Mouse (Mus musculus): ENCODE data around the gene Tmem266.

Gene Tmem266

DNA sequence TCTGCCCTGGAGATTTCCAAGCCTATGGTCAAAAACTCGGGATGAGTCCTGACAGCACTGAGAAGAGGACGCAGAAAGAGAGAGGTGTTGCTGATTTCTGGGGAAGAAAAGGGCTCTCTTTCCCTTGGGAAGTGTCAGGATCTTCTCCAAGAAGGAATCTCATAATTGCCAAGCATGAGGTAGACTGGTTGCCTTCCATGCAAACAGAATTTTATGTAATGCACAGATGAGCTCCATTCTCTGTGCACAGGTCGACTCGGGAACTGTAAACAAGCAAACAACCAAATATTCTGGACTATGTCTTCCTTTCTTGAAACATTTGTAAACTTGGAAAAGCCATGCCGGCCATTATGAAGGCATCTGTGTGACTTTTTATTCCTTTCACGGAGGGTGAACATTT, 2.7 kb downstream of the Tmem266 start:
- no peak for DNase-seq (ENCODE audit: low read depth)

DNA sequence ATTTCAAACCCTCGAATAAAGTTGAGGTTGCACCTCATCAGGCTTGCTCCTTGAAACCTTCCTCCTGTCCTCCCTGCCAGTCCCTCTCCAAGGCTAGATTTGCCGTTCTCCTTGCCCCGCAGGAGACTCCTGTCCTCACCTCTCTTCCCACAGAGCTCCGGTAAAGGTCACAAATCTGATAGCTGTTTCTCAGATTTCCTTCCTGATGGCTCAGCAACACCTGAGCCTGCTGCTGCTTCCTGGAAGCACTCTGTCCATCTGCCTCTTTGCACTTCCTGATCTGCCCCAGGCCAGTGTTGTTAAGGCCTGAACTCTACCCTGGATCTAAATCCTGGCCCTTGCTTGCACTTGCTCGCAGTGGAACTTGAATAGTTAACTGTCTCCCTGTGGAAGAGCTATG, 5.8 kb downstream of the Tmem266 start:
- no peak for DNase-seq (ENCODE audit: low read depth)

DNA sequence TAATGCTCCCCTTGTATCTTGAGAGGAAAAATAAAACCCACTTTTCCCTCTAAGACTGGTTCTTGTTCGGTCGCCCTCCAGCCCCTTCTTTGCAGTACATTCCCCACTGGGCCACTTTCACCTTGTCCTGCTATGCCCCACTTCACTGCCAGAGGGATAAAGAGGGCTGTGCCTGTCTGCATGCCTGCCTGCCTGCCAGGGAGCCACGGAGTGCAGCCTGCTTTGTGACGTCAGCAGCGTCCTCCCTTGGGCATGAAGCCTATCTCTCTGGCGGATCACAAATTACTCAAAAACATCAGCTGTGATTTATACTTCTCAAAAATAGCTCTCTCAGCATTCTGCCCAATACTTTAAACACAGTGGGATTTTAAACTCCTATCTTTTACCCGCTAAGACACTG, 6.2 kb downstream of the Tmem266 start:
- DNase-seq (ENCODE audit: low read depth), result no peak

DNA sequence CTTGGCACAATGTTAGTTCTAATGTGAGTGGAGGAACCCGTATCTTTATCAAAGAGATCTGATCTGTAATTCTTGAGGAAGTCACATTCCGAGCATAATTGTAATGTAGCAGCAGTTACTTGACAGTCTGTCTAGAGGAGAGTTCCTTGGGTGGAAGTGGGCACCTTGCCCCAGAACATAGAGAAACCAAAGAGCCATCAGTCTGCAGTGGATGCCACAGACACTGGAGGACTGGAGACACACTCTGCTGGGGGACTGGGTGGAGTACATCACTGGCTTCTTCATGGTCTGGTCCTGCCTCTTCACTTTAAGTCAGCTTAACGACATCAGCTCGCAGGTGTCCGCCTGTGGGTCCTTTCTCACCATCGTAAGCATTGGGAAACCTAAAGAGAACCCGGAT, 17.5 kb downstream of the Tmem266 start:
- DNase-seq (ENCODE audit: low read depth), result no peak

DNA sequence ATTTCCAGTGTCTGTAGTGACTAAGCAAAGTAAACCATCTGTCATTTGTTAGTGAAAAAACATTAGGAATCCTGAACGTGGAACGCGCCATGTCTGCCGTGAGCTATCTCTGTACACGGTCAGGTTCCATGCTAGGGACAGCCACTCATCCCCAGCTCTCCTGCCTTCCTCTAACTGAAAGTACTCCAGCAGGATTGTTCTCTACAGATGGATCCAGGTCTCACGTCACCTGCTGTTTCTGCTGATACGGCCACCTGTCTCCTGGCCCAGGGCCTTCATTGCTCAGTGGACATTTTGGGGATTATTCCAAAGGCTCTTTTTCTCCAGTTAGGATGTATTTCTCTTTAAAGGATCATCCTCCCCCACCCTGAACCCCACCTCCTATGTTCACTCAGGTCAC, 18.6 kb downstream of the Tmem266 start:
- DNase-seq (ENCODE audit: low read depth), result no peak

DNA sequence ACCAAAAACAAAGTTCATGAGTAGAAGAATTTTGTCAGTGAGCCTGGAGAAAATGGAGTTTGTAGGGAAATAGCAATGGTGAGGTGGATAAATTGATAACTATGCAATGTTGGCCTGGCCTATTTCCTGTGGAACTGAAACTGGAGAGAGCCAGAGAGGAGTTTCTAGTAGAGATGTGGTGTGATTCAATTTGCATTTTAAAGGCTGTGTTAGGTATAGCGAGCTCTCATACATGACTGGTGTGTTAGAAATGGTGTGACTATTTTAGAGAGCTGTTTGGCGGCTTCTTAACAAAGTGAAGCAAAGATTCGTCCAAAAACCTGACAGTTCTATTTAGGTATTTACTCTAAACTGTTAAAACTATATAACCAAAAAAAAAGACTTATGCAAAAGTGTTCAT, 22.0 kb downstream of the Tmem266 start:
- no peak for DNase-seq (ENCODE audit: low read depth)

DNA sequence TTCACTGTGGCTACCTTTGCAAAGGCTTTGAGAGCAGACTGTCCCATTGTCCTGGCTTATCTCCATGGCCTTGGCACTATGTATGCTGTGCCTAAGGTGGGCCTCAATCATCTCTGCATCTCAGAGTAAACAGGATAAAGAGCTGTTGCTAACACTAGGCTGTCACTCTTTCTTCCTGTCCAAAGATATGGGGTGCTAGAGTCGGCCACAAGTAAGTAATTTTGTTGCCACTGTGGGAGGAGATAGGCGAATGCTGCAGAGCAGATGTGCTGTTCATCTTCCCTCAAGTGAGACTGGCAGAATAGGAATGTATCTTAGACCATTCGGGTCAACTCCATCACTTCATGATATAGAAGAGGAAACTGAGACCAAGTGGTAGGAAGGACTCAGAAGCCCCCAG, 28.0 kb downstream of the Tmem266 start:
- no peak for DNase-seq (ENCODE audit: low read depth)

DNA sequence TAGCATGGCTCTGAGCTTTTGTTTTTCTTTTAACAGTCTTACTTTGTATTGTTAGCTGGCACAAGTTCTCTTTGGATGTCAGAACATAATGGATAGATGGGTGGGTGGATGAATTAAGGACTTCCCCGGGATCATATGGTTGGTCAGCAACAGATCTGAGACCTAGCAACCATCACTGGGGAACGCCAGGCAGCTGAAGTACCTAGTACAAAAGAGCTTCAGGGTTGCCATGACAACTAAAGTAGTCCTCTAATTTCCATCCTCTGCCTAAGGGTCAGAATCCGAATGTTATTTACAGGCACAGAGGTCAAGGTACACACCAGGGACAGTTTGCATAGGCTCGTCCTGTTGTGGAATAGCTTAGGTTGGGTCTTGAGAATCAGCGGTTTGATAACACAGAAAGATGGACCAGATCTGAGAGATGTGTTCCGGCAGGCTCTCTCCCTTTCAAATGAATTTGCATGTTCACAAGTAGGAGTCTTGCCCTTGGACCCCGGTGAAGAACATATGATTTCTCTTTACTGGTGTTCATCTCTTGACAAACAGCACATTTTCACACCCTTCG, 28.6 kb downstream of the Tmem266 start:
- no peak for DNase-seq (ENCODE audit: low read depth)

DNA sequence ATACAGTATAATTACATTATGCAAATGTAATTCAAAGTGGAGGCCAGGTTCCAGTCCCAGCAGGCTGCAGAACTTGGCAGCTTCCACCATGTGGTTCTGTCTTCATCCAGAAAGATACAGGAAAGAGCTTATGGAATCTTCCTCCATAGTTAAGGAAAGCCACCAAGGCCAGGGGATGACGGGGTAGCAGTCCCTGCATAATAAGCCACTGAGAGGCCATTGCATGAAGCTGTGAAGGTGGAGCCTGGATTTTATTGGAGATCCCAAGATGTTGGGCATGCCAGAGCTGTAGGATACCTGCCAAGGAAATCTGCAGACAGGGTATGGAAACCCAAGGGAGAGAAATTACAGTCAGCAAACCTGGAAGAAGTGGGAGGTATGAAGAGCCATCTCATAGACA, 30.5 kb downstream of the Tmem266 start:
- DNase-seq (ENCODE audit: low read depth), result no peak

DNA sequence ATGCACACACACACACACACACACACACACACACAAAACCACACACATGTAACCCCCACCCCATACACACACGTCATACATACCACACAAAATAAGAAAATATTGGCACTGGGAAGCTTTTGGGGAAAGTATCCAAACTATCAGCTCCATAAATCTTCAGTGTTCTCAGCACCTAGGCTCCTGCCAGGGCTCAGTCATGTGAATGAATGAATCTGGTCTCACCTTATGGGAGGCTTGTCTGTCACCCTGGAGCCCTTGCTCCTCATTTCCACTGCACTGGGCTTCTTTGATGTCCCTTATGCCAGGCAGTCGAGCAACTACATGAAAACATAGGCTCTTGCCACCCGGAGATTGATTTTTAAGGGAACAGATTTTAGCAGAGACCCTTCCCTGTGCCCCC, 33.7 kb downstream of the Tmem266 start:
- no peak for DNase-seq (ENCODE audit: low read depth)

DNA sequence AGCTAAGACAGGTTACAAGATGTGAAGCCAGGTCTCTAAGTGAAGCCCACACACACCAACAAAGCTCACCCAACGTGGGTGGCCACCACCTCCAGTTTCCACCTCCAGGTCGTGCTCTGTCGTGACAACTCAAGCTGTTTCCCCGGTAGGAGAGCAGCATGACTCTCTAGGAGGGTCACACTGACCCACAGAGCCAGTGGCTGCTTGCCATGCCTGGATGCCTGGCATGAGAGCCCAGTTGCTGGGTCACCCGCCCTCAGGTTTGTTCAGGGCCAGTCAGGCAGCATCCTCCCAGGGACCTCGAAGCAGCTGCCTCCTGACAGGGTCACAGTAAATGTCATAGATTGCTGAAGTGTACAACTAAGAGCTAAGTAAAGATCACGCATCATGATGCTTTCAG, 34.1 kb downstream of the Tmem266 start:
- no peak for DNase-seq (ENCODE audit: low read depth)

DNA sequence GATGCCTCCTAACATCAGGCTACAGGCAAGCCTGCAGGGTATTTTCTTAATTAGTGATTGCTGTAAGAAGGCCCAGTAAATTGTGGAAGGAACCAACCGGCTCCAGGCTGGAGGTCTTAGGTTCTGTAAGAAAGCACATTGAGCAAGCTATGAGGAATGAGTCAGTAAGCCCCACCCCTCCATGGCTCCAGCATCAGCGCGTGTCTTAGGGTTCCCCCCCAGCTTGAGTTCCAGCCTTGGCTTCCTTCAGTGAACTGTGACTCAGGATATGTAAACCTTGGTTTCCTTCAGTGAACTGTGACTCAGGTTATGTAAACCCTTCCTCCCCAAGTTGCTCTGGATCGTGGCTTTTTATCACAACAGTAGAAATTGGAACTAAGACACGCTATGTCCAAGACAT, 35.3 kb downstream of the Tmem266 start:
- peak; percentile 89 for DNase-seq (ENCODE audit: low read depth)

DNA sequence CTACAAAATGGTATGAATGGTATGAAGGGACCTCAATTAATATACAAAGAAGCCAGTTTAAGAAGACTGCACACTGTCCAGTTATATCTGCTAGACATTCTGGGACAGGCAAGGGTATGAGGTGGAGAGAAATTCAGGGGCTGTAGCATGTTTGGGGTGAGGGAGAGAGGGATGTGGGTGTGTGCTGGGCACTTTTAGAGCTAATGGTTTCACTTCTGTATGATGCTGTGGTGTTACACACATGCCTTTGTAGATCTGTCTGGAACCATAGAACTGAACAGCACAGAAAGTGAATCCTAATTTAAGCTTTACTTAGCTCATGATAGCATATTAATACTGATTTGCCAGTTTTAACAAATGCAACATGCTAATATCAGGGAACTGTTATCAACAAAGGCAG, 37.0 kb downstream of the Tmem266 start:
- no peak for DNase-seq (ENCODE audit: low read depth)

DNA sequence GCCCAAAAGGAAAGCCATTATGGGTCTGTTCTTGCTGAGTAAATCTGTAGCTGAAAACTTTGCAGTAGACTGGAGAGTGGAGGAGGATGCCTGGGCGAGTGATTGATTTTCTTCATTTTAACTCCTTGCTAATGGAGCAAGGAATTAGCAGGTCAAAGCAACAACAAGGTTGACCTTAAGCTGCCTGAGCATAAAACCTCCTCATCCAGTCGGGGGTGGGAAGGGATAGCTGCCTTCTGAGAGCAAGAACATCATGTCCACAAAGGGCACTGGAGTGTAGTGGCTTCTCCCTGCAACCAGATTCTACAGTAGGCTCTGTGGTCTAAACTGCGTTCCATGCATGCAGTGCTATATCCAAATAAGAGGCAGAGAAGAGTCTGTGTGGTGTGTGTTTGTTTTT, 41.3 kb downstream of the Tmem266 start:
- DNase-seq (ENCODE audit: low read depth), result no peak

DNA sequence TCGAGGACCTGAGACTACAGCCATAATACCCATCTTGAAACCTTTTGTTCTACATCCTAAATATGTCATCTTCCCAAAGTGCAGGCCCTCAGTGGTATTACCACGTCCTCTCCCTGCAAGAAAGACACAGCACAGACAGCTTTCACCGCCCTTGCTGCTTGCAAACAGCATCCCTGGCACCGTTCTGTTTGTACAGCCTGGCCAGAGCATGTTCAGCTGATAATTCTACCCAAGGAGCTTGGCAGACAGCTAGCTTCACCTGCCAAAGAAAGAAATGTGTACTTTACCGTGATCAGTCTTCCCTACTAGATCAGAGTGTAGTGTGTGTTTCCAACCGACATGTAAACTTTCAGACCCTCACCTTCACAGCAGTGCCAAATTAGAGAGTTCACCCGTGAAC, 45.2 kb downstream of the Tmem266 start:
- DNase-seq (ENCODE audit: low read depth), result no peak

DNA sequence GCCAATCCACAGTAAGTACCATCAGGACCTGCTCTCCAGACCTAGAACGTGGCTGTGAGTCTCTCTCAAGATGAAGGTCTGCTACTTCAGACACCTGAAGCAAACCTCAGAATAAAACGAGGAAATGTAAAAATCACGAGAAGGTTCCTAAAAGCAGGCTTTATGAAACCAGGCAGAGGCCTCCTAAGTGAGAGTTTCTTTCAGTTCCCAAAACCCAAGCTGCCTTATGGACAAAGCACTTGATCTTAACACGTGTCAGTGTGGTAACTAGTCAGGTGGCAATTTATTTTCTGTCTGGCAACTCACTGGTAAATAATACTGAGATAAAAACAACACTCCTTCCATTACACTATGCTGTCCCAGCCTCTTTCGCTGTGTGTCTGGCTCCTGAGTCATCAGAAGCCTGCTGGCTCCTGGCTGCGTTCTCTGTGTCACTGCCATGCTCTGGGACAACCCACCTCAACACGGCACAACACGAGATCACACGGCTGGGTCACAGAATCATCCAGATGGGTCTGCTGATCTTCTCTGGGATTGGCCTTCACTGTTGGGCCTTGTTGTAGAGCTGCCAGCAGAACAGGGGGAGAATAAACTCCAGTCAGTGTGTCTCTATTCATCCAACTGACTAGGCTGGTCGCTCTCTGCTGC, 51.0 kb downstream of the Tmem266 start:
- DNase-seq (ENCODE audit: low read depth), result no peak

DNA sequence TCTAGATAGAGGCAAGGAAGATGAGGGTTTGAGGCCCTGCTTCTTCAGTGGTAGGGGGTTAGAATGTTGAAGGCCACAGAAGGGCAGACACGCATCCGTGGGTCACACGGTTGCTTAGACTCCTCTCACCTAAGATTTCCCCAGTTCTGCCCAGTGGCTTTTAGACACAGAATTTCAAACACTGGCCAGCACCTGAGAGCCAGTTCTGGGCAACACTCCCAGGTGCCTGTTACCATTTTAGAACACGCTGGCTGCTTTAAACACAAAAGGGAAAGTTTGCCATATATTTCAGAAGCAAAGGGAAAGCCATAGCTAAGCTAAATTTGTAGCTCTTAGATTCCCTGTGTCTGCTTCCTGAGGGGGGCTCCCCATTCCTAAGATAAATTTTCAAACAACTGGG, 54.7 kb downstream of the Tmem266 start:
- no peak for DNase-seq (ENCODE audit: low read depth)

DNA sequence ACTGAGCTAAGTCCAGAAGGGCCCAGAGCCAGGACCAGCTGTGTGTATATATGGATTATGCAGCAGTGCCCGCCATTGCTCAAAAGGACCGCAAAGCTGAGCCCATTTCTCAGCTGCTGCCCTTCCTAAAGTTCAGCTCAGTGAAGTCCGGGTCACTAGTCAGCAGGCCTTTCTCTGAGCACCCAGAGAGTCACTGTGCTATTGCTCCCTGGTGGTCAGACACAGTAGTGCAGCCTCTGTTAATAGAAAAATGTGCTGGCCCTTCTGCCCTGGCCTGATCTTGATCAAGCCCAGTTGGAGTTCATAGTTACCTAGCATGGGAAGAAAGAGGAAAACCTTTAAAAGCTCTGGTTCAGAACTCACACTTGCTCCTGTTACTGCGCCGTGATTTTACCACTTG, 55.7 kb downstream of the Tmem266 start:
- DNase-seq (ENCODE audit: low read depth), result peak; percentile 56

DNA sequence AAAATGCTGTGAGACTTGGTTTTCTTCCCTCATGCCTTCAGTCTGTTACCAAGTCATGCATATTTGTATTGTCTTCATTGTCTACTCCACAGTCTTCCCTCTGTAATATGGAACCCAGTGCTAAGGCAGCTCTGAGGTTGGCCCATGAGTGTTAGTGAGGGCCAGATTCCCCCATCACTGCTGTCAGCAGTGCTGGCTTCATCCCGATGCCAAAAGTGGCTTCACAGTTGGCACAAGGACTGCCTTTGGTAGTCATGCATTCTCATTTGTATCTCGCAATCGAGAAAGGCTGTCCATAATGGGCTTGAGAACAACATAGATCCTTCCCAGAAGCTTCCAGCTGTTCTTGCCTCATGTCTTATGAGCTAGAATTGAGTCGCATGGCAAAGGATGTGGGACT, 59.4 kb downstream of the Tmem266 start:
- DNase-seq (ENCODE audit: low read depth), result no peak

DNA sequence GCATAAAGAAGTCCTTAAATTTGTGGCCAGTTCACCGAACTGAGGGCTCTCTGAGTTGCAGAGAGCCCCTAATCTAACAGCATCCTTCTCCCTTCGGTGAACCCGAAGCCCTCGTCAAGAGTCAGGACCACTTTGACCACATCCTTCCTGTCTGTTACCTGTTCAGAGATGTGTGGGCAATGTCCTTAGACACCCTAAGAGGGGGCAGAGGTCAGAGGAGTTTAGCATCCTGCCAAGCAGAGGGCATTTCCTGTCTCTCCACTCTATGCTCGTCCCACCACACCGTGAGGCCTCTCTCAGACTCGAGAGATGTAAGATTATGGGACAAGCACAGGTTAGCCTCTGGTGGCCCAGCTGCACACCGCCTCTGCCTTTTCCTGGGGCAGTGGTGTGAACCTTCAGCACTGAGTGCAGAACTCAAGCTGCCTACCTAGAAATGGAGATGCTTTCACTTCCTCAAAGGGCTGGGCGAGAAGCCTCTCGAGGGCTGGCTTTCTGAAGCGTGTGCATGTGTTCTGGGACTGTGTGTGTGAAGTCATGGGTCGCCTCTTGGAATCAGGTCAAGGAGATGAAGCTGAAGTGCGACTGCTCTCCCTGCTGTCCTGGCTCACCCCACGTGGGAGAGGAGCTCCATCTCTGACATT, 61.3 kb downstream of the Tmem266 start:
- DNase-seq (ENCODE audit: low read depth), result no peak

DNA sequence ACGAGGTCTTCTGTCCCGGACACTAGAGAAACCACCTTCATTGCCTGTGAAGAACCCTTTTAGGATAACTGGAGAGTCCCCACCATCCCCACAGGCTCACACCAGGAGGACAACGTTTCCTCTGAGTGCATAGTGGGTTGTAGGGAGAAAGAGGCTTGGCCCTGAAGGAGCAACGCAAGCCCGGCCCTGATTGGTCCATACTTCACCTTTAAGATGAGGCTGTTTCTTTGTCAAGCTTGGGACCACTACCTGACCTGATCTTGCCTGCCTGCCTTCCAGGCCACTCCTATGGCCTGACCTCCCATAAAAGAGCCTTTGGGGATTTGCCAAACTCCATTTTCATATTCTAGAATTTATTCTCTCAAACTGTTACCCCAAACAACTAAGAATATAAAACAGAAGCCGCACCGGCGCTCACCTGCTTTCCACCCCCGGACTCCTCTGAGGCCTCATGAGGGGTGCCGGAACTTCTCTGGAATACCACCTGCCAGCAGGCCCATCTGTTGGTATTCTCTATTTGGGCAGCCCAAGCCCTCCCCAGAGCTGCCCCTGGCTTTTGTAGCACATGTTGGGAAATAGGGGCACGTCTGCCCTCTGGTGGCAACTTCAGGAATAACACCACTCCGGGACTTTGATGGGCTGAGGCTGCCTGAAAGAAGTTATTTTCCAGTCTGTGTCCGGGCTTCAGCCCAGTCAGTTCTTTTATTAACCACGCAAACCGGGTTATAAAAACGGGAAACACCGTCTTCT, 65.4 kb downstream of the Tmem266 start:
- peak; percentile 70 for DNase-seq (ENCODE audit: low read depth)

DNA sequence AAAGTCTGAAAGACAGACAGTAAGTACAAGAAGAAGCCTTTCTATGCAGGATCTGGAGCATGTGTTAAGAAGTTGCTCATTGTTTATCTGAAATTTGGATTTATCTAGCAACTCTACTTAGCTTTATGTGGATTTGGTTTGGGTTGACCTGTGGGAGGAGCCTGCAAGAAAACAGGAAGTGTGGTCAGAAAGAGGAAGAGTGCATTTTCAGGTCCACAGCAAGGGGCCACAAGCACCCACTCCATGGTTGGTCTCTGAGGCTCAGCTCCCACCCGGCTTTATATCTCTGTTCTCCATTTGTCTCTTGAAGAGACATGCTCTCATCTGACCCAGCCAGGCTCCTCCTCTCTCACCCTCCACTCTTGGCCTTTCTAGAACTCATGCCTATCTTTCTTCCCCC, 68.9 kb downstream of the Tmem266 start:
- peak; percentile 58 for DNase-seq (ENCODE audit: low read depth)

DNA sequence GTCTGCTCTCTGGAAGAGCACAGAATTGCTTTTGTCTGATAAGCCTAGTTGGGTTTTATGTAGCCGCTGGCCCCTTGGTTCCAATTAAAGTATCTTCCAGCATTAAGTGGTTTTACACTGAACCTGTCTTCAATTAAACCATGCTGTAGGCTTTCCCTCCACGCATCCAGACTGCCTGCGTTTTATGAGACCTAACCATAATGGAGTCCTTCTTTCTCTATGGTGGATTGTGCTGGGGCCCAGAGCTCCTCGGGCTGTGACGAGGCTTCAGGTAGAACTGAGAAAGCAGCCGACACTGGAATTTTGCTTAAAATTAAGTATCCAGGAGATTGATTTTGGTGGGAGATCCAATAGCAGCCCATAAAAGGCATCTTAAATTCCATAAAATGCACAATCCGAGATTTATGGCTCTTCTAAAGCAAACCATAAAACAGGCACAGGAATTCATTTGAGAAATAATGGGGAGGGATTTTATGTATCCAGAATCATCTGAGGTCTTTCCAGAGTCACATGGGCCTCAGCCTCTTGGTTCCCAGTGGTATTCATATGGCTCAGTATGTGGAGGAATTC, 72.4 kb downstream of the Tmem266 start:
- no peak for DNase-seq (ENCODE audit: low read depth)
